Mouse (Mus musculus) central nervous system, embryonic 11.5 days (tissue): Measurements from ENCODE around the gene Erbb2. TPM values are rescaled to one million over a fixed set of nuclear protein-coding genes. Genes with fewer than 3 reads are reported as not detected.

Experiments used
- polyA plus RNA-seq: library from polyadenylated mRNA; depleted of rRNA; stranded (reverse); fragments of >200 nt; gene quantifications from 2 replicates; pipeline ENCODE4 v1.2.3, GENCODE M21; 2012; rRNA removed

The Erbb2 gene
- polyA plus RNA-seq = 12.3 and 20.9 TPM in 2 replicates

GRCm38 (mm10) chr11:98412273-98412796 lies at the start of gene Erbb2:
Gene Erbb2 (plus strand): TSS chr11:98412470.

GRCm38 (mm10) chr11:98383261-98384030 lies 28.8 kb upstream of the Erbb2 start, which contains the start of gene Tcap:
Gene Tcap (plus strand): TSS chr11:98383811.

GRCm38 (mm10) chr11:98385638-98386585 lies 26.4 kb upstream of the Erbb2 start, which contains the start of gene Pnmt:
Gene Pnmt (plus strand): TSS chr11:98386450.

GRCm38 (mm10) chr11:98400161-98400726 lies 12.0 kb upstream of the Erbb2 start, which contains the start of gene Pgap3:
Gene Pgap3 (minus strand): TSS chr11:98400490.

GRCm38 (mm10) chr11:98438331-98439158 lies 26.3 kb downstream of the Erbb2 start, which contains the start of gene Mien1:
Gene Mien1 (minus strand): TSS chr11:98438991.

GRCm38 (mm10) chr11:98446213-98446561 lies 33.9 kb downstream of the Erbb2 start, which contains the start of gene Grb7:
Gene Grb7 (plus strand): TSS chr11:98446394.

Other genes with a start within 250 kb of the Erbb2 start
- gene Med1, start 219.2 kb upstream of the Erbb2 start, polyA plus RNA-seq = 38.2 and 40.9 TPM in 2 replicates
- gene Cdk12, start 209.4 kb upstream of the Erbb2 start, polyA plus RNA-seq = 21.6 and 29.6 TPM in 2 replicates
- 2.1 and 3.4 TPM in 2 replicates for gene Neurod2, start 82.8 kb upstream of the Erbb2 start, polyA plus RNA-seq
- 0.65 and 1.3 TPM in 2 replicates for gene Ppp1r1b, start 64.1 kb upstream of the Erbb2 start, polyA plus RNA-seq
- 55.9 and 61.9 TPM in 2 replicates for gene Stard3, start 54.1 kb upstream of the Erbb2 start, polyA plus RNA-seq
- gene Tcap, start 28.7 kb upstream of the Erbb2 start, polyA plus RNA-seq = 3.3 and 4.0 TPM in 2 replicates
- gene Pnmt, start 26.0 kb upstream of the Erbb2 start, polyA plus RNA-seq = 0.14 and 1.4 TPM in 2 replicates
- 6.9 and 11.2 TPM in 2 replicates for gene Pgap3, start 12.0 kb upstream of the Erbb2 start, polyA plus RNA-seq
- gene Mien1, start 26.5 kb downstream of the Erbb2 start, polyA plus RNA-seq = 73.6 and 108 TPM in 2 replicates
- 3.2 and 3.3 TPM in 2 replicates for gene Grb7, start 33.9 kb downstream of the Erbb2 start, polyA plus RNA-seq
- 0.04 and 0.09 TPM in 2 replicates for gene Ikzf3, start 133.6 kb downstream of the Erbb2 start, polyA plus RNA-seq
- gene Zpbp2, start 138.6 kb downstream of the Erbb2 start, polyA plus RNA-seq = 0.09 and 0.44 TPM in 2 replicates
- gene Ormdl3, start 174.9 kb downstream of the Erbb2 start, polyA plus RNA-seq = 51.7 and 70.0 TPM in 2 replicates
- gene Lrrc3c, start 185.8 kb downstream of the Erbb2 start, polyA plus RNA-seq = not detected in 2 replicates
- 0.62 and 2.6 TPM in 2 replicates for gene Gm12355, start 213.2 kb downstream of the Erbb2 start, polyA plus RNA-seq
- not detected in 2 replicates for gene Gsdma3, start 213.9 kb downstream of the Erbb2 start, polyA plus RNA-seq
- 0.11 TPM in 1 of 2 replicates, not detected in the other for gene Gsdma2, start 234.3 kb downstream of the Erbb2 start, polyA plus RNA-seq